Mouse (Mus musculus): ENCODE measurements around the gene Ereg. TPM values are rescaled to one million over a fixed set of nuclear protein-coding genes. Genes with fewer than 3 reads are reported as not detected.
A peak's percentile ranks its signal among the peaks of the same experiment; 100 is the strongest.

Ereg gene
- polyA plus RNA-seq, 1 experiment from 2014 or later: 1.4 TPM

GRCm38 (mm10) chr5:91114574-91114973 lies 40.2 kb downstream of the Ereg start:
- Histone ChIP-seq H3K4me1 (replicated peaks; ENCODE audit: control insufficient read depth, insufficient read depth, low read length) (no peaks in the 10 kb centered on the region), H3K27ac (ENCODE audit: low read depth, low read length) (no peak overlapping the region), H3K9me3 (ENCODE audit: control insufficient read depth) (no peaks in the 10 kb centered on the region), H3K9ac (ENCODE audit: low read depth, low read length) (no peak overlapping the region), H3K4me3 (ENCODE audit: low read depth, low read length) (no peak overlapping the region), H3K27me3 (replicated peaks; ENCODE audit: control insufficient read depth, insufficient read depth, low read length) (no peaks in the 10 kb centered on the region), H3K4me2 (replicated peaks; ENCODE audit: low read depth) (no peak overlapping the region), H3K36me3 (ENCODE audit: control insufficient read depth, insufficient read depth) (no peaks in the 10 kb centered on the region)
- 94% methylated on average over 1 of the region's 1 CpGs for WGBS
- TF ChIP-seq CTCF (IDR thresholded peaks at IDR 0.05; ENCODE audit: low read depth): no peak
- no peak for ATAC-seq

- ATAC-seq: no peak
- H3K27ac ChIP-seq (ENCODE audit: low read depth, low read length): no peak overlapping the region
- no peaks in the 10 kb centered on the region for H3K27me3 ChIP-seq (replicated peaks; ENCODE audit: control insufficient read depth, insufficient read depth, low read length)
- no peak overlapping the region for H3K9ac ChIP-seq (ENCODE audit: low read depth, low read length)
- H3K4me3 ChIP-seq (ENCODE audit: low read depth, low read length): no peak overlapping the region
- no peaks in the 10 kb centered on the region for H3K4me1 ChIP-seq (replicated peaks; ENCODE audit: control insufficient read depth, insufficient read depth, low read length)
- no peaks in the 10 kb centered on the region for H3K9me3 ChIP-seq (ENCODE audit: control insufficient read depth)
- no peaks in the 10 kb centered on the region for H3K36me3 ChIP-seq (ENCODE audit: control insufficient read depth, insufficient read depth)
- no peak for TF ChIP-seq CTCF (IDR thresholded peaks at IDR 0.05; ENCODE audit: low read depth)
- H3K4me2 ChIP-seq (replicated peaks; ENCODE audit: low read depth): no peak overlapping the region
Observed at GRCm38 (mm10) chr5:91118618-91119017, 44.2 kb downstream of the Ereg start.

- H3K36me3 ChIP-seq (ENCODE audit: control insufficient read depth, insufficient read depth): no peaks in the 10 kb centered on the region
- H3K27me3 ChIP-seq (replicated peaks; ENCODE audit: control insufficient read depth, insufficient read depth, low read length): no peaks in the 10 kb centered on the region
- H3K4me1 ChIP-seq (replicated peaks; ENCODE audit: control insufficient read depth, insufficient read depth, low read length): no peaks in the 10 kb centered on the region
- no peaks in the 10 kb centered on the region for H3K9me3 ChIP-seq (ENCODE audit: control insufficient read depth)
- H3K4me3 ChIP-seq (ENCODE audit: low read depth, low read length): no peak overlapping the region
- 0 out of 2 replicates have a peak, but pooled peaks have one; percentile 36 for ATAC-seq
- no peak overlapping the region for H3K4me2 ChIP-seq (replicated peaks; ENCODE audit: low read depth)
- no peak overlapping the region for H3K9ac ChIP-seq (ENCODE audit: low read depth, low read length)
- no peak for TF ChIP-seq CTCF (IDR thresholded peaks at IDR 0.05; ENCODE audit: low read depth)
- WGBS: 59% methylated on average over 4 of the region's 4 CpGs
- H3K27ac ChIP-seq (ENCODE audit: low read depth, low read length): no peak overlapping the region
Observed at GRCm38 (mm10) chr5:91123404-91123803, 49.0 kb downstream of the Ereg start.

- 50% methylated on average over 2 of the region's 2 CpGs for WGBS
- H3K4me1 ChIP-seq (replicated peaks; ENCODE audit: control insufficient read depth, insufficient read depth, low read length): no peaks in the 10 kb centered on the region
- no peaks in the 10 kb centered on the region for H3K36me3 ChIP-seq (ENCODE audit: control insufficient read depth, insufficient read depth)
- no peak overlapping the region for H3K27ac ChIP-seq (ENCODE audit: low read depth, low read length)
- no peak for TF ChIP-seq CTCF (IDR thresholded peaks at IDR 0.05; ENCODE audit: low read depth)
- ATAC-seq: no peak
- no peaks in the 10 kb centered on the region for H3K27me3 ChIP-seq (replicated peaks; ENCODE audit: control insufficient read depth, insufficient read depth, low read length)
- H3K4me3 ChIP-seq (ENCODE audit: low read depth, low read length): no peak overlapping the region
- H3K9ac ChIP-seq (ENCODE audit: low read depth, low read length): no peak overlapping the region
- H3K4me2 ChIP-seq (replicated peaks; ENCODE audit: low read depth): no peak overlapping the region
- no peaks in the 10 kb centered on the region for H3K9me3 ChIP-seq (ENCODE audit: control insufficient read depth)
Observed at GRCm38 (mm10) chr5:91124140-91124539, 49.7 kb downstream of the Ereg start.

GRCm38 (mm10) chr5:91126623-91127022 lies 52.2 kb downstream of the Ereg start:
- Histone ChIP-seq H3K27ac (ENCODE audit: low read depth, low read length) (no peak overlapping the region), H3K36me3 (ENCODE audit: control insufficient read depth, insufficient read depth) (no peaks in the 10 kb centered on the region), H3K9me3 (ENCODE audit: control insufficient read depth) (no peaks in the 10 kb centered on the region), H3K4me2 (replicated peaks; ENCODE audit: low read depth) (no peak overlapping the region), H3K27me3 (replicated peaks; ENCODE audit: control insufficient read depth, insufficient read depth, low read length) (no peaks in the 10 kb centered on the region), H3K9ac (ENCODE audit: low read depth, low read length) (no peak overlapping the region), H3K4me3 (ENCODE audit: low read depth, low read length) (no peak overlapping the region), H3K4me1 (replicated peaks; ENCODE audit: control insufficient read depth, insufficient read depth, low read length) (no peaks in the 10 kb centered on the region)
- WGBS: 82% methylated on average over 1 of the region's 1 CpGs
- TF ChIP-seq CTCF (IDR thresholded peaks at IDR 0.05; ENCODE audit: low read depth): no peak
- no peak for ATAC-seq

GRCm38 (mm10) chr5:91134961-91135360 lies 60.5 kb downstream of the Ereg start:
- Histone ChIP-seq H3K4me3 (ENCODE audit: low read depth, low read length) (no peak overlapping the region), H3K9ac (ENCODE audit: low read depth, low read length) (no peak overlapping the region), H3K9me3 (ENCODE audit: control insufficient read depth) (no peaks in the 10 kb centered on the region), H3K4me1 (replicated peaks; ENCODE audit: control insufficient read depth, insufficient read depth, low read length) (no peaks in the 10 kb centered on the region), H3K36me3 (ENCODE audit: control insufficient read depth, insufficient read depth) (no peaks in the 10 kb centered on the region), H3K27me3 (replicated peaks; ENCODE audit: control insufficient read depth, insufficient read depth, low read length) (no peaks in the 10 kb centered on the region), H3K4me2 (replicated peaks; ENCODE audit: low read depth) (no peak overlapping the region), H3K27ac (ENCODE audit: low read depth, low read length) (no peak overlapping the region)
- 0 out of 2 replicates have a peak, but pooled peaks have one; percentile 15 for TF ChIP-seq CTCF (IDR thresholded peaks at IDR 0.05; ENCODE audit: low read depth)
- WGBS: 23% methylated on average over 1 of the region's 1 CpGs
- ATAC-seq: peak; percentile 58; the same call in 1 of the 2 replicates

- Histone ChIP-seq H3K4me1 (replicated peaks; ENCODE audit: control insufficient read depth, insufficient read depth, low read length) (no peaks in the 10 kb centered on the region), H3K27ac (ENCODE audit: low read depth, low read length) (no peak overlapping the region), H3K9me3 (ENCODE audit: control insufficient read depth) (no peaks in the 10 kb centered on the region), H3K4me2 (replicated peaks; ENCODE audit: low read depth) (peak overlapping the region; percentile 86), H3K4me3 (ENCODE audit: low read depth, low read length) (peak overlapping the region; percentile 53), H3K27me3 (replicated peaks; ENCODE audit: control insufficient read depth, insufficient read depth, low read length) (no peaks in the 10 kb centered on the region), H3K9ac (ENCODE audit: low read depth, low read length) (no peak overlapping the region), H3K36me3 (ENCODE audit: control insufficient read depth, insufficient read depth) (no peaks in the 10 kb centered on the region)
- TF ChIP-seq CTCF (IDR thresholded peaks at IDR 0.05; ENCODE audit: low read depth): no peak
- 7% methylated on average over 7 of the region's 7 CpGs for WGBS
- no peak for ATAC-seq
Observed at GRCm38 (mm10) chr5:91138970-91139369, 64.5 kb downstream of the Ereg start.
